Mouse (Mus musculus) forebrain, embryonic 12.5 days (tissue): ENCODE measurements around the gene Wfdc5. TPM values are rescaled to one million over a fixed set of nuclear protein-coding genes. Genes with fewer than 3 reads are reported as not detected.

Experiments
- ATAC-seq: fragments of 200-750 bp; cut with Nextera tagmentation; 2 replicates; pipeline ENCODE4 v1.8.0; 2017; ENCODE audit warnings: moderate TSS enrichment; ENCODE audit not compliant: low FRiP score
- H3K27ac ChIP-seq: fragments of 300-500 bp; sonication (generic); 2 replicates; pipeline ENCODE4 v1.5.1; 2016; ENCODE audit warnings: mild to moderate bottlenecking
- H3K27me3 ChIP-seq: fragments of 300-500 bp; sonication (generic); 2 replicates; pipeline ENCODE4 v1.6.1; 2016; ENCODE audit warnings: mild to moderate bottlenecking
- H3K36me3 ChIP-seq: fragments of 300-500 bp; sonication (generic); replicated peaks from 2 replicates; pipeline ENCODE4 v1.6.1; 2016; ENCODE audit warnings: mild to moderate bottlenecking
- H3K4me1 ChIP-seq: fragments of 300-500 bp; sonication (generic); 2 replicates; pipeline ENCODE4 v1.6.1; 2016
- H3K4me2 ChIP-seq: fragments of 300-500 bp; sonication (generic); 2 replicates; pipeline ENCODE4 v1.6.1; 2016; ENCODE audit warnings: mild to moderate bottlenecking, moderate library complexity
- H3K4me3 ChIP-seq: fragments of 300-500 bp; sonication (generic); replicated peaks from 2 replicates; pipeline ENCODE4 v1.5.1; 2016; ENCODE audit warnings: mild to moderate bottlenecking
- H3K9ac ChIP-seq: fragments of 300-500 bp; sonication (generic); 2 replicates; pipeline ENCODE4 v1.6.1; 2016; ENCODE audit warnings: mild to moderate bottlenecking
- H3K9me3 ChIP-seq: fragments of 300-500 bp; sonication (generic); 2 replicates; pipeline ENCODE4 v1.6.1; 2016
- WGBS: fragments of 180-500 bp; shearing (Covaris S2); methylation state at CpG from one replicate; pipeline ENCODE4 v1.1.7; 2016; 5-methylcytosine and 5-hydroxymethylcytosine counted together
- polyA plus RNA-seq: library from polyadenylated mRNA; unstranded; fragments of >200 nt; fragmentation: Nextera tagmentation; extraction: Ambion mirVana; gene quantifications from 2 replicates; pipeline ENCODE4 v1.2.1, GENCODE M21; 2016

Gene Wfdc5
- polyA plus RNA-seq, 1 experiment from 2014 or later: not detected

DNA sequence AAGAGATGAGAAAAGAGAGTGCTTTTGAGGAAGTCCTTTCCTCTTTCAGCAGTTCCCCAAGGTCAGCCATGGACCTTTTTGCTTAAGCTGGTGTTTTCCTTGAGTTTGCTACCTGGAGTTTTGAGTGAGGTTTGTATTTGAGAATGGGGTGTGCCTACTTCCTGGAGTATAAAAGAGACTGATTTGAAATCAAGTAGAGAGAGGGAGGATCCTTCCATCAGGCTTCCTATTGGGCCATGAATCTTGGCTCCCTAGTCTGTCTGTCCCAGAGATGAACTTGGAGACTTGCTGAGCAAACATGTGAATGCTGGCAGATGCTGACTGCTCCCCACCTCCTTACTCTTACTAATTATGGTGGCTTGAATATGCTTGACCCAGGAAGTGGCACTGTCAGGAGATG, 9.7 kb upstream of the Wfdc5 start:
- Histone ChIP-seq H3K27ac (no peak overlapping the region), H3K9me3 (no peaks in the 10 kb centered on the region), H3K4me3 (no peak overlapping the region), H3K4me1 (no peaks in the 10 kb centered on the region), H3K4me2 (no peak overlapping the region), H3K27me3 (no peaks in the 10 kb centered on the region), H3K36me3 (no peaks in the 10 kb centered on the region), H3K9ac (no peak overlapping the region)
- ATAC-seq: no peak

DNA sequence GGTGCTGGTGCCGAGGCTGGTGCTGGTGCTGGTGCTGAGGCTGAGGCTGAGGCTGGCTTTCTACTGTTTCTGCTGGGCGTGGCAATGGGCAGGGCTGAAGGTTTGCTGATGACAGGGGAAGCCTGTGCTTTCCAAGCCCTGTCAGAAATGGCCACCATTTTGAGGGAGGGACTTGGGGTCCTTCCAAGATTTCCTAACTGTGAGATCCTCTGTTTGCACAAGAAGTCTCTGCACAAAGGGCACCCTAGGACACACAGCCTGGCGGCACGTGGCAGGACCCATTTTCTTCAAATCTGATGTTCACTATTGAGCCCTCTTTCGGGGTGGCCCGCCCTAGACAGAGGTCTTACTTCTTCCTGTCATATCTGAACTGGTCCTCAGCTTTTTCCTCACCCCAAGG, 8.0 kb upstream of the Wfdc5 start, which contains the start of gene Wfdc12:
Gene Wfdc12 (minus strand): TSS at position 33 of the 400 bp plus-strand sequence.
- WGBS: 86% methylated on average over 6 of the region's 6 CpGs
- no peak for ATAC-seq
- H3K27me3 ChIP-seq: 0 out of 2 replicates have a peak, but pooled peaks cover under 1% of the 10 kb centered on the region
- H3K36me3 ChIP-seq: no peaks in the 10 kb centered on the region
- H3K9me3 ChIP-seq: no peaks in the 10 kb centered on the region
- no peak within 1 kb of the TSS for H3K4me3 ChIP-seq
- no peak within 1 kb of the TSS for H3K27ac ChIP-seq
- no peaks in the 10 kb centered on the region for H3K4me1 ChIP-seq
- H3K4me2 ChIP-seq: no peak within 1 kb of the TSS
- no peak within 1 kb of the TSS for H3K9ac ChIP-seq

DNA sequence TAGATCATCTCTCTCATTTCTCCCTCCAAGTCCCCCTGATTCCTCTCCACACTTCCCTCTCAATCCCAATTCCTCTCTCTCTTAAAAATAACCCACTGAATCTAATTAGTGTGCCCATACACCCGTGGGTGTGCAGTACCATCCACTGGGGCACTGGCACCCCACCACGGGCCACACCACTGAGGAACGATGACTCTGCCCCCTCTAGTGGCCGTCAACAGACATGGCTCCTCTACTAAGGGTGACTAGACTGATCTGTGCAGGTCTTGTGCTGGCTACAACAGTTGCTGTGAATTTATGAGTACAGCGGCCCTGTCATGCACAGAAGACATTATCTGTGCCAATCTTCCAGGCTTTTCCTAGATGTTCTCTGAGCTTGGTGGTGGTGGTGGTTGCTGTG, 6.2 kb upstream of the Wfdc5 start:
- Histone ChIP-seq H3K27ac (no peak overlapping the region), H3K36me3 (no peaks in the 10 kb centered on the region), H3K4me1 (peaks cover 4% of the 10 kb centered on the region; the same call in 1 of the 2 replicates), H3K9me3 (no peaks in the 10 kb centered on the region), H3K4me3 (no peak overlapping the region), H3K4me2 (no peak overlapping the region), H3K27me3 (0 out of 2 replicates have a peak, but pooled peaks cover 2% of the 10 kb centered on the region), H3K9ac (no peak overlapping the region)
- WGBS: 36% methylated on average over 5 of the region's 5 CpGs
- ATAC-seq: no peak

DNA sequence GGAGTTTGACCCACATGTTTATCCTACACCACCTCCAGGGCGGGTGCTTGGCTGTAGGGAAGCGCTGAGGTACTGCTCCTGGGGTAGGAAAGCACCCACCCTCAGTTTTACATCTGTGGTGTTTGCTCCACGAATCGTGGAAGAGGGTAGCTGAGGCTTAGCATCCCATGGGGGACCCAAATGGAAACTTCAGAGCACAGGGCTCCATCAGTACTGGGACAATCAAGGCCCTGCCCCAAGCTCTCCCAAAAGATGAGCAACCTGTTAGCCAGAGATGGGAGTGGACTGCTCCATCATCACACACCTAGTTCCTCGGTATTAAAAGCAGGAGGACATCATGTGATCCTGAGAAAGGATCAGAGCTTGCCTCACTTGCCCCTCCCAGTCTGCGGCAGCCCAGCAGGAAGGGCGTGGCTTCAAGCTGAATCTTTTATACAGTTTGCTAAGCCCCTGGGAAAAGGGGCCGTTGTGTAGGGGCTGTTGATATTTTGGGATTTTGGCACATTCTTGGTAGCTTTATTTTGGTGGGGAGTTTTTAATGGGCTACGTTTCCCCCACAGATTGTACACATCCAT, 1.7 kb upstream of the Wfdc5 start:
- no peaks in the 10 kb centered on the region for H3K9me3 ChIP-seq
- no peak overlapping the region for H3K4me3 ChIP-seq
- 46% methylated on average over 9 of the region's 9 CpGs for WGBS
- no peak overlapping the region for H3K4me2 ChIP-seq
- no peak for ATAC-seq
- no peaks in the 10 kb centered on the region for H3K36me3 ChIP-seq
- H3K4me1 ChIP-seq: peaks cover 4% of the 10 kb centered on the region; the same call in 1 of the 2 replicates
- no peak overlapping the region for H3K9ac ChIP-seq
- 0 out of 2 replicates have a peak, but pooled peaks cover 2% of the 10 kb centered on the region for H3K27me3 ChIP-seq
- H3K27ac ChIP-seq: no peak overlapping the region

DNA sequence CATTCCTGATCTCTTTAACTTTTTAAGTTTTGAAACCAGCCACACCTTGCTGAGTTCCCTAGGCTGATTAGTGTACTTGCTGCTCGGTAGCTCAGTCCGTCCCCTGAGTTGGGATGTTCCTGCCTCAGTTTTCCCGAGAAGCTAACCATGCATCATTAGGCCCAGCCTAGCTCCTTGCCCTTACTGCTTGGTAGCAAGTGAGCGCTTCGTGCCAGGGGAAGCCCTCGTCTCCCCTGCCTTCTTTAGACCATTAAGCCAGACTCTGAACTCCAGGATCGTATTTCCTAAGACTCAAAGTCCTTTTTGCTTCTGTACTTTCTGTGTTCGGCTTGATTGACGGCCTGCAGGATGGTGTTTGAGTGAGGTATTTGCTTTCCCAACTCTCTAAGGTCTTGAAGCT, 798 bp upstream of the Wfdc5 start:
- Histone ChIP-seq H3K27ac (no peak overlapping the region), H3K4me2 (no peak overlapping the region), H3K27me3 (0 out of 2 replicates have a peak, but pooled peaks cover 2% of the 10 kb centered on the region), H3K9me3 (no peaks in the 10 kb centered on the region), H3K4me1 (peaks cover 4% of the 10 kb centered on the region; the same call in 1 of the 2 replicates), H3K36me3 (no peaks in the 10 kb centered on the region), H3K4me3 (no peak overlapping the region), H3K9ac (no peak overlapping the region)
- ATAC-seq: no peak
- WGBS: 70% methylated on average over 9 of the region's 9 CpGs

DNA sequence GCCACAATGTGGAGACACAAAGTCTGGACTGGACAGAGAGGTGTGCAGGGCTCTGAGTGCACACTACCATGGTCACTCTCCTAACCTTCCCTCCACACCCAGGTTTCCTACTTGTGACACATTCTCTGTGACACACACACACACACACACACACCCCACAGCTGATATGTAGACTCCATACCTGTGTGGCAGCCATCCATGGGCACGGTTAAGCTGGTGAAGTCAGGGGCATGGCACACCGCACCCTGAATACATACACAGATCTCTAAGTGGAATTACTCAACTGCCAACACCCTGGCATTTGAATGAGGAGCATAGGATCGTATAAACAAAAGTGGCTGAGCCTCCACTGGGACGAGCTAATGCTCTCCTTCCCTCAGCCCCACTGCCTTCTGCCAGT, 1.8 kb downstream of the Wfdc5 start:
- ATAC-seq: no peak
- Histone ChIP-seq H3K4me2 (no peak overlapping the region), H3K36me3 (no peaks in the 10 kb centered on the region), H3K27ac (no peak overlapping the region), H3K9ac (no peak overlapping the region), H3K4me3 (no peak overlapping the region), H3K27me3 (peaks cover 10% of the 10 kb centered on the region; the same call in 1 of the 2 replicates), H3K9me3 (no peaks in the 10 kb centered on the region), H3K4me1 (peaks cover 6% of the 10 kb centered on the region; the same call in 1 of the 2 replicates)
- WGBS: 87% methylated on average over 4 of the region's 4 CpGs

DNA sequence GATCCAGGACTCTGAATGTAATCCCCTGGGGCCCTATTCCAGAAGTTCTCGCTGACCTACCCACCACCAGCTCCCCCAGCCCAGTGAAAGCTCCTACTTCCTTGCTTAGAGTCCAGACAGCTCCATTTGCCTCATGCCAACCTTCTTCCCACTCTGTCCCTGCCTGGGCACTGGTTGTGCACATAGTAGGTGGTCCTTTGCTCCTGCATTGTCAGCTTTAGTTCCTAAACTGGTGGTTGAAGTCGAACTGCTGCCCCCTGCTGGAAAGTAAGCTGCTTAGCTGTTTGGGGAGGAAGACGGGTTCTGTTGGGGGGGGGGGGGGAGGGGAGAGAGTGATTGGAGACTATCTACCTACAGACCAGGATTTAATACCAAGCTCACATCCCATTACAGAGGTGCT, 2.4 kb downstream of the Wfdc5 start:
- peaks cover 6% of the 10 kb centered on the region; the same call in 1 of the 2 replicates for H3K4me1 ChIP-seq

DNA sequence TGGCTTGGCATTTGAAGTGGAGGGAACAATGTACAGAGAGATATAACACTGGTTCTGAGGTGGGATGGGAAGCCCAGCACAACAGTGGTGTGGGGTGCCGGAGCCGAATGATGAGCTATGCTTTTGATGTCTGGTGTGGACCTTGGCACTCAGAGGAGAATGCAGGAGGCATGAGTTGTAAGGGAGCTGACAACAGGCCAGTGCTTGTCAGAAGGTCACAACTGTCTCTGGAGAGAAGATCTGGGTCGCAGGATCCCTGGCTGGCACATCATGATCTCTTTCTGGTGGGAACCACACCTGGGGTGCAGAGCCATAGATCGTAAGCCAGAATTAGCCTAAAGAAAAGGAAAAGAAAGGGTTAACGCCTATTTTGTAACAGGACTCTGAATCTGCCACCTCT, 4.7 kb downstream of the Wfdc5 start:
- no peak for ATAC-seq
- Histone ChIP-seq H3K9ac (no peak overlapping the region), H3K36me3 (no peaks in the 10 kb centered on the region), H3K4me2 (no peak overlapping the region), H3K4me1 (peaks cover 3% of the 10 kb centered on the region; the same call in 1 of the 2 replicates), H3K4me3 (no peak overlapping the region), H3K27me3 (peaks cover 23% of the 10 kb centered on the region; the same call in 1 of the 2 replicates), H3K9me3 (no peaks in the 10 kb centered on the region), H3K27ac (no peak overlapping the region)
- WGBS: 92% methylated on average over 5 of the region's 5 CpGs

More for the DNA sequence above, 2.4 kb downstream of the Wfdc5 start:
- no peak overlapping the region for H3K4me3 ChIP-seq
- no peak overlapping the region for H3K4me2 ChIP-seq
- H3K9ac ChIP-seq: no peak overlapping the region
- ATAC-seq: no peak
- no peak overlapping the region for H3K27ac ChIP-seq
- WGBS: 40% methylated on average over 3 of the region's 3 CpGs
- H3K9me3 ChIP-seq: no peaks in the 10 kb centered on the region
- H3K36me3 ChIP-seq: no peaks in the 10 kb centered on the region
- H3K27me3 ChIP-seq: peaks cover 10% of the 10 kb centered on the region; the same call in 1 of the 2 replicates

DNA sequence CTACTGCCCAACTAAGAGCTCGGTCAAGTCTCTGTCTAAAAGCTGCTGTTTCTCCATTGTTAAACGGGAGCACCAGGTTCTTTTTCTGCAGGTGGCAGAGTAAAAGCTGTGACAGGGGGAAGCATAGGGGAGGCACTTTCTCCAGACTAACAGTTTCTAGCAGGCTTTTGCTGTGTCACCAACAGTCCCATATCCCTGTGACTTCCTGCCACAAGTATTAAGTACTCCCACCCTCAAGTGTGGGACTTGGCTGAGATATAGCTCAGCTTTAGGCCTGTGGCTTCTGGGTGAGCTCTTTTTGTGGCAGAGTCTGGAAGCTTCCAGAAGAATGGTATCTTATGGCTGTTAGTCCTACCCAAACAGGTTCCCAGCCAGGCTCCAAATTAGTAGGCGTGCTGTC, 6.7 kb downstream of the Wfdc5 start:
- no peak for ATAC-seq
- Histone ChIP-seq H3K4me1 (peaks cover 14% of the 10 kb centered on the region), H3K36me3 (no peaks in the 10 kb centered on the region), H3K4me2 (no peak overlapping the region), H3K9me3 (no peaks in the 10 kb centered on the region), H3K4me3 (no peak overlapping the region), H3K9ac (no peak overlapping the region), H3K27ac (no peak overlapping the region), H3K27me3 (peaks cover 41% of the 10 kb centered on the region)
- WGBS: 79% methylated on average over 3 of the region's 3 CpGs

DNA sequence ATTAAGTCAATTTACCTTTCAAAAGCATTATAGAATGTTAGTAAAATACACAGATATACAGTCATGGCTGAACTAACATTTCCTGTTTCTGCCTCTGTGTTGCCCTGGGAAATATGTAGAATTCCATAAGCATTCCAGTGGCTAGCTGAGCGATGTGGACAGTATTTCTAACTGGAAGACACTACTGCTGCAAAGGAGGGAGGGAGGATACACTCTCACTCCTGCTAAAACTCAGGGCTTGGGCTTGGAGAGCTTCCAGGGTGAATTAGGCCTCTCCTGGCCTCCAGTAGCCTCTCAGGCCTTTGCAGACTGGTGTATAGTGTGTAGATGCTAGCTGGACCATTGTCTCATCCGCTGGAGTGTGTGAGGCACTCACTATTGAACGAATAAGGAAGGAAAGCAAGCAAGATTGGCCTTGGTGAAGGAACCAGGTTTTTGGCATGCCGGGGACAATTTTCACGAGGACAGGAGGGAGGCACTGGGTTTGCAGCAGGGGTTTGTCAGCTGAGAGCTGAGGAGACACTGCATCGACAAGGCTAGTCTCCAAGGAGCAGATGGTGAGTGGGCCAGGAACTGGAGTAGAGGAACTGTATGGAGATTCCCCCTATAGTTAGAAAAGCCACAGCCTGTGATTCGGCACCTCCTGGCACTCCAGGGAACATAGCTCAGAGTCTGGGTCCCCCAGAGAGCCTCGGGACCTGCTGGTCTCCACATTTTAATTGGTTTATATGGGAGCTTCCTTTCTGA, 7.7 kb downstream of the Wfdc5 start:
- no peak for ATAC-seq
- Histone ChIP-seq H3K36me3 (no peaks in the 10 kb centered on the region), H3K4me2 (no peak overlapping the region), H3K4me3 (no peak overlapping the region), H3K9me3 (no peaks in the 10 kb centered on the region), H3K27ac (no peak overlapping the region), H3K9ac (no peak overlapping the region), H3K4me1 (peaks cover 18% of the 10 kb centered on the region), H3K27me3 (peaks cover 51% of the 10 kb centered on the region)
- 82% methylated on average over 8 of the region's 8 CpGs for WGBS

DNA sequence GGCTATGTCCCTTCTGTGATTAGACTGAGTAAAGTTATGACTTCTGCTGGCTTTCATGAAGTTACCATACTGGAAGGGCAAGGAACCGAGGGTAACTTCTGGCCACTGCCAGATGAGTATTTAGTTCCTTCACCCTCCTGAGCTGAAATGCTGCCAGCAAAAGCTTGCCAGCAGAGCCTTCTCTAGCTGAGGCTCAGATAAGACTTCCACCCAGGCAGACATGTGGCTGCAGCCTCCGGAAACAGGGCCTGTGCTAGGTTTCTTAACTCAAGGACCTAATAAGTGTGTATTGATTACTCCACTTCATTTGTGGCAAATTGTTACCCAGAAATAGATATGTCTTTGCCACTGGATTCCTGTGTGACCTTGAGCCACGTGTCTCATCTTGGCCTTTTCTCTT, 9.1 kb downstream of the Wfdc5 start:
- H3K27me3 ChIP-seq: peaks cover 65% of the 10 kb centered on the region
- no peak overlapping the region for H3K9ac ChIP-seq
- ATAC-seq: no peak
- H3K36me3 ChIP-seq: no peaks in the 10 kb centered on the region
- H3K4me2 ChIP-seq: no peak overlapping the region
- H3K9me3 ChIP-seq: 0 out of 2 replicates have a peak, but pooled peaks cover 2% of the 10 kb centered on the region
- H3K27ac ChIP-seq: no peak overlapping the region
- H3K4me3 ChIP-seq: no peak overlapping the region
- peaks cover 24% of the 10 kb centered on the region for H3K4me1 ChIP-seq
- WGBS: 74% methylated on average over 3 of the region's 3 CpGs

DNA sequence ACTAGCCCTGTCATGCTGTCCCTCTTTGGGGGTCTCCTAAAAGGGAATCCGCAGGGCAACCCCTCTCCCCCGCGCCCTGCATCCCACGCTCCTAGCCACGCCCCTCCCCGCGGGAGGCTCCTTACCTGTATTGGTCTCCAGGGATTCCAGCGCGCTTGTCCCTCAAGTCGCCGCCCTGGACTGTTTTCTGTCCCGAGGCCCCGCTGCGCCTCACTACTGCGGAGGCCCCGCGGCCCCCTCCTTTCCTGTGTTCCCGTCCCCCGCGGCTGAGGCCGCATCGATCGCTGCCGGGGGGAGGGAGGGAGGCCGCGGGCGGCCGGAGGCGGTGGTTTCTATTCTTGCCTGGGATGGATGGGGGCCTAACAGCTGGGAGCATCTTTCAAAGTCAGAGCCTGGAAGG, 11.6 kb downstream of the Wfdc5 start, which contains the start of gene Kcns1:
Gene Kcns1 (minus strand): TSS at position 212 of the 400 bp plus-strand sequence.
- Histone ChIP-seq H3K27me3 (peaks cover 84% of the 10 kb centered on the region), H3K36me3 (no peaks in the 10 kb centered on the region), H3K9me3 (0 out of 2 replicates have a peak, but pooled peaks cover 2% of the 10 kb centered on the region), H3K4me1 (peaks cover 29% of the 10 kb centered on the region), H3K4me2 (peak within 1 kb of the TSS; percentile 59), H3K27ac (no peak within 1 kb of the TSS), H3K4me3 (peak within 1 kb of the TSS; percentile 35), H3K9ac (peak within 1 kb of the TSS; percentile 34; the same call in 1 of the 2 replicates)
- WGBS: 2% methylated on average over 23 of the region's 29 CpGs
- no peak for ATAC-seq
